Mouse (Mus musculus): ENCODE results near the gene Qpctl. TPM values are rescaled to one million over a fixed set of nuclear protein-coding genes. Genes with fewer than 3 reads are reported as not detected.

The Qpctl gene
- total and polyA plus RNA-seq, 2 experiments, result 4.3 to 11.7 TPM

DNA sequence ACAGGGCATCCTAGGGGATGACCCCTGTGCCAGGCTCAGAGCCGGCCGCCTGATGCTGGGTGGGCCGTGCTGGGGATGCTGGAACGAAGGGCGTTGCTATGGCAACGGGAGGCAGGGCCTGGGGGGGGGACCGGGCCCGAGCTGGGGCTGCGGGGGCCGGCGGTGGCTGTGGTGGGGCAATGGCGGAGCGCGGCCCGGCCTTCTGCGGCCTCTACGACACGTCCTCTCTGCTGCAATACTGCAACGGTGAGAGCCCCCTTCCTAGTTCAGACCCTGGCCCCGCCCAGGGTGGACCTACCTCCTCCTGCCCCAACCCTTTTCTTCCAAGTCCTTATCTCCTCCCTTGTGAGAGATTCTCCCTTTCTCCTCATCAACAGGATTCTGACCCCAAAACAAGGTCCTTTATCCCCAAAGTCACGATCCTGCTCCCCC, 27.4 kb upstream of the Qpctl start:
- Histone ChIP-seq H3K27me3 (ENCODE audit: control insufficient read depth, insufficient read depth, low read length) (peaks cover 16% of the 10 kb centered on the region), H3K4me3 (ENCODE audit: insufficient read depth, low read depth, low read length) (no peak overlapping the region), H3K36me3 (ENCODE audit: control insufficient read depth, insufficient read depth, low read length) (no peaks in the 10 kb centered on the region), H3K4me1 (ENCODE audit: control insufficient read depth, insufficient read depth, low read length) (no peaks in the 10 kb centered on the region), H3K79me2 (ENCODE audit: control insufficient read depth, insufficient read depth, low read length) (no peaks in the 10 kb centered on the region), H3K9ac (ENCODE audit: low read depth, low read length) (no peak overlapping the region), H3K27ac (replicated peaks; ENCODE audit: insufficient read depth, low read depth, low read length) (no peak overlapping the region)
- 12% methylated on average over 21 of the region's 21 CpGs for WGBS
- no peak for DNase-seq (ENCODE audit: extremely low read depth, low read depth, low spot score)
- TF ChIP-seq CTCF (IDR thresholded peaks at IDR 0.05; ENCODE audit: low read depth, low read length) (no peak), POLR2A (IDR thresholded peaks at IDR 0.05; ENCODE audit: extremely low read depth, insufficient read depth, low read length) (no peak)

DNA sequence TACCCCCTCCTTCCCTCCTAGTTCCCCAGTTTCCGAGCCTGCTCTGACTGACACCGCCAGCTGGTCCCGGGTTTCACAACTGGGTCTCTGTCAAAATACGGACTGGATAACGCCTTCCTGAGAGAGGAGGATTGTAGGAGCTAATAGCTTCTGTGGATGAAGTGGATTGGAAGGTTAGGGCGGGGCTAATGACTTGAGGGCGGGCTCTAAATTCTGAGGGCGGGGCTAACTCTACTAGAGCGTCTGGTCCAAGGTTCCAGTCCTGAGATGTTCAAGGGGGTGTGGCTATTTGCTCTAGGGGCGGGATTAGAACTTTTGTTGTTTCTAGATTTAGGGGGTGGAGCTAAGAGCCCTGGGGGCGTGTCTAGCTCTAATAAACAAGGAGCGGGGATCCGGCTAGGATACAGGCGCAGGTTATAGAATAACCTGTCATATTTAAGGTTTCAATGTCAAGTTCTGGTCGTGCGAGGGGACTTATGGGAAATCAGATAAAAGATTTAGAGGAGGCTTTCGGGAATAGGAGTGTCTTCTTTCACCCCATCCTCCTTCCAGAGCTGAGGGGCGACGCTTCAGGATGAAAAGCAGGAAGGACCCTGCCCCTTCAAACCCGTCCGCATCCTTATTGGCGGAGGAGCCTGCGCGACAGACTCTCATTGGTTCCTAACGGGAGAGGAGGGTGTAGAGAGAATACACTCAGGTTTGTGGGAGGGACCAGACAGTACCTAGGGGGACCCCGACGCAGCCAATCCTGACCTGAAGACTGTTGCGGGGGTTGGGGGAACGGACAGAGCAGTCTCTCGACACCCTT, 26.8 kb upstream of the Qpctl start, which contains the start of gene Eml2:
Gene Eml2, plus strand, starts transcription at position 714 of the 808 bp plus-strand sequence.
- 8% methylated on average over 30 of the region's 30 CpGs for WGBS
- no peak within 1 kb of the TSS for H3K27ac ChIP-seq (replicated peaks; ENCODE audit: insufficient read depth, low read depth, low read length)
- H3K36me3 ChIP-seq (ENCODE audit: control insufficient read depth, insufficient read depth, low read length), result no peaks in the 10 kb centered on the region
- no peaks in the 10 kb centered on the region for H3K79me2 ChIP-seq (ENCODE audit: control insufficient read depth, insufficient read depth, low read length)
- H3K4me3 ChIP-seq (ENCODE audit: insufficient read depth, low read depth, low read length), result no peak within 1 kb of the TSS
- H3K4me1 ChIP-seq (ENCODE audit: control insufficient read depth, insufficient read depth, low read length), result no peaks in the 10 kb centered on the region
- no peak within 1 kb of the TSS for H3K9ac ChIP-seq (ENCODE audit: low read depth, low read length)
- peak; percentile 43 for DNase-seq (ENCODE audit: extremely low read depth, low read depth, low spot score)
- no peak for TF ChIP-seq CTCF (IDR thresholded peaks at IDR 0.05; ENCODE audit: low read depth, low read length)
- no peak for TF ChIP-seq POLR2A (IDR thresholded peaks at IDR 0.05; ENCODE audit: extremely low read depth, insufficient read depth, low read length)
- peaks cover 16% of the 10 kb centered on the region for H3K27me3 ChIP-seq (ENCODE audit: control insufficient read depth, insufficient read depth, low read length)

DNA sequence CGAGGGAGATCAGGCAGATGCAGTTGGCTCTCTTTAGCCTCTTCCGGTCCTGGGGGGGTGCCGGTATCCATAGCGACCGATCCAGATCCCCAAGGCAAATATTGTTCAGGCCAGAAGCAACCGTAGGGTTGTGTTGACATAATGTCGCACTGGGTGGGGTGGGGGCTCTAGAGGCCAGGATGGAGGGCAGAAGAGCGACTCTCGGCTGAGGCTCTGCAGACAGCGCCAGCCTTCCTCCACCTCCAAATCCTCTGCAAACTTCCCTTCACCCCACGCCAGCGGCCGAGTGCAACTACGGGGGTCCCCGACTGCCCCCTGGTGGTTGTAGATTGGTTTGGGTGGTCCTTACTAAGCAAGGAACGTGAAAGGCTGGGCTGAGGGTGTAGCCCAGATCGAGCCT, 23.8 kb upstream of the Qpctl start:
- Histone ChIP-seq H3K9ac (ENCODE audit: low read depth, low read length) (0 out of 2 replicates have a peak overlapping the region, but pooled peaks have one; percentile 29), H3K27ac (replicated peaks; ENCODE audit: insufficient read depth, low read depth, low read length) (no peak overlapping the region), H3K79me2 (ENCODE audit: control insufficient read depth, insufficient read depth, low read length) (no peaks in the 10 kb centered on the region), H3K4me3 (ENCODE audit: insufficient read depth, low read depth, low read length) (no peak overlapping the region), H3K36me3 (ENCODE audit: control insufficient read depth, insufficient read depth, low read length) (no peaks in the 10 kb centered on the region), H3K4me1 (ENCODE audit: control insufficient read depth, insufficient read depth, low read length) (no peaks in the 10 kb centered on the region), H3K27me3 (ENCODE audit: control insufficient read depth, insufficient read depth, low read length) (peaks cover 8% of the 10 kb centered on the region)
- DNase-seq (ENCODE audit: extremely low read depth, low read depth, low spot score), result no peak
- WGBS, result 7% methylated on average over 17 of the region's 17 CpGs
- TF ChIP-seq POLR2A (IDR thresholded peaks at IDR 0.05; ENCODE audit: extremely low read depth, insufficient read depth, low read length), result no peak
- TF ChIP-seq CTCF (IDR thresholded peaks at IDR 0.05; ENCODE audit: low read depth, low read length), result peak; percentile 73

DNA sequence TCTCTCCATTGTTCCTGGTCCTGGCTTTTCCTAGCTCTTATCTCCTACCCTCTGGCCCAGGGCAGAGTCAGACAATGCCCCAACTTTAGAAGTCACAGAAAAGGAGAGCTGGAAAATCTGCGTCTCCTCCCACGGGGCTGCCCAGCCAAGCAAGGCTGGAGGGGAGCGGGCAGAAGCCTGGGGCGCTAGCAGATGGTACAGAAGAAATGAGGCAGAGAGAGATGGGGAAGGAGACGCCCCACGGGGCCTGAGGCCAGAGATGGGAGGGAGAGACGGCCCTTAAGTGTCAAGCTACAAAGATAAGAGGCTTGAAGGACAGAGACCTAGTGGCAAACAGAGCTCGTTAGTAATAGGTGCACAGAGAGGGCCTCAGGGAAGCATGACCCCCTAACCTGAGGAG, 22.7 kb upstream of the Qpctl start:
- no peak for DNase-seq (ENCODE audit: extremely low read depth, low read depth, low spot score)
- Histone ChIP-seq H3K79me2 (ENCODE audit: control insufficient read depth, insufficient read depth, low read length) (no peaks in the 10 kb centered on the region), H3K4me1 (ENCODE audit: control insufficient read depth, insufficient read depth, low read length) (no peaks in the 10 kb centered on the region), H3K27me3 (ENCODE audit: control insufficient read depth, insufficient read depth, low read length) (peaks cover 7% of the 10 kb centered on the region), H3K4me3 (ENCODE audit: insufficient read depth, low read depth, low read length) (no peak overlapping the region), H3K9ac (ENCODE audit: low read depth, low read length) (no peak overlapping the region), H3K36me3 (ENCODE audit: control insufficient read depth, insufficient read depth, low read length) (no peaks in the 10 kb centered on the region), H3K27ac (replicated peaks; ENCODE audit: insufficient read depth, low read depth, low read length) (no peak overlapping the region)
- WGBS, result 59% methylated on average over 8 of the region's 8 CpGs
- no peak for TF ChIP-seq CTCF (IDR thresholded peaks at IDR 0.05; ENCODE audit: low read depth, low read length)
- no peak for TF ChIP-seq POLR2A (IDR thresholded peaks at IDR 0.05; ENCODE audit: extremely low read depth, insufficient read depth, low read length)

DNA sequence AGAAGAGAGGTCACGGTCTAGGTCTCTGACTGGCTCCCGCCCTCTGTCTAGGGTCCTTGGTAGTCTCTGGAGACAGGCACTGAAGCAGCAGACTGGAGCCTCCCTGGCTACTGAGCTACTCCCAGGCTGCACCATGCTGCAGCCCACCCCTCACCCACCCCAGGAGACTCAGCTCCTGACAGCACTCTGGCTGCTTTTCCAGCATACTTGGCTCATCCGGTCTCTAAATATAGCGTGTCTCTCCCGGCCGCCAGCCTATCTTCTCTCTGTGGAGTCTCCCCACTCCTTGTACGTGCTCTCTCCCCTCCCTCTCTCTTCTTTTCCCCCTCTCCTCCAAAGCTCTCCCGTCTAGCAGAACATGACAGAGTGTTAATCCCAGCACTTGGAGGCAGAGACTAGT, 21.1 kb upstream of the Qpctl start:
- TF ChIP-seq CTCF (IDR thresholded peaks at IDR 0.05; ENCODE audit: low read depth, low read length) (no peak), POLR2A (IDR thresholded peaks at IDR 0.05; ENCODE audit: extremely low read depth, insufficient read depth, low read length) (no peak)
- Histone ChIP-seq H3K4me1 (ENCODE audit: control insufficient read depth, insufficient read depth, low read length) (no peaks in the 10 kb centered on the region), H3K4me3 (ENCODE audit: insufficient read depth, low read depth, low read length) (no peak overlapping the region), H3K27me3 (ENCODE audit: control insufficient read depth, insufficient read depth, low read length) (peaks cover 5% of the 10 kb centered on the region; the same call in 1 of the 2 replicates), H3K9ac (ENCODE audit: low read depth, low read length) (no peak overlapping the region), H3K79me2 (ENCODE audit: control insufficient read depth, insufficient read depth, low read length) (no peaks in the 10 kb centered on the region), H3K27ac (replicated peaks; ENCODE audit: insufficient read depth, low read depth, low read length) (no peak overlapping the region), H3K36me3 (ENCODE audit: control insufficient read depth, insufficient read depth, low read length) (no peaks in the 10 kb centered on the region)
- no peak for DNase-seq (ENCODE audit: extremely low read depth, low read depth, low spot score)
- WGBS, result 60% methylated on average over 8 of the region's 8 CpGs

DNA sequence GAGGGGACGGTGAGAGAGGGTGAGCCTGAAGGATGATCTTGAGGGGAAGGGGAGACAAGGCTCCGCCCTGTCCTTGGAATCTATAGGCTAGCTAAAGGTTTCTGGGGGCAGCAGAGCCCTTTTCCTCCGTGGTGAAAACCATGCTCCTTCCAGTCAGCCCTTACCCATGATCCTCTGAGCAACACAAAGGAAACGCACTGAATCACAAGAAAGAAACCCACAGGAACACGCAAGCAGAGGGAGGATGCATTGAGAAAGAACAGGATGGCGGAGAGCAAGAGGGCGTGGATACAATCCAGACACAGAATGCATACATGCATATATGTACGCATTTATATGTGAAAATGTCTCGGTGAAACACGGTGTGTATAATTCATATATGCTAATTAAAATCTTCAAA, 20.4 kb upstream of the Qpctl start:
- Histone ChIP-seq H3K36me3 (ENCODE audit: control insufficient read depth, insufficient read depth, low read length) (no peaks in the 10 kb centered on the region), H3K4me3 (ENCODE audit: insufficient read depth, low read depth, low read length) (no peak overlapping the region), H3K4me1 (ENCODE audit: control insufficient read depth, insufficient read depth, low read length) (no peaks in the 10 kb centered on the region), H3K27me3 (ENCODE audit: control insufficient read depth, insufficient read depth, low read length) (peaks cover 8% of the 10 kb centered on the region; the same call in 1 of the 2 replicates), H3K79me2 (ENCODE audit: control insufficient read depth, insufficient read depth, low read length) (no peaks in the 10 kb centered on the region), H3K27ac (replicated peaks; ENCODE audit: insufficient read depth, low read depth, low read length) (no peak overlapping the region), H3K9ac (ENCODE audit: low read depth, low read length) (no peak overlapping the region)
- DNase-seq (ENCODE audit: extremely low read depth, low read depth, low spot score), result no peak
- no peak for TF ChIP-seq CTCF (IDR thresholded peaks at IDR 0.05; ENCODE audit: low read depth, low read length)
- TF ChIP-seq POLR2A (IDR thresholded peaks at IDR 0.05; ENCODE audit: extremely low read depth, insufficient read depth, low read length), result no peak
- 65% methylated on average over 10 of the region's 10 CpGs for WGBS
